Mouse (Mus musculus): Measurements from ENCODE around the gene Ino80e.

- TF ChIP-seq CTCF (IDR thresholded peaks at IDR 0.05; ENCODE audit: low read depth, low read length) (no peak), POLR2A (IDR thresholded peaks at IDR 0.05; ENCODE audit: extremely low read depth, insufficient read depth, low read length) (no peak)
These were observed 6.5 kb downstream of the Ino80e start for GRCm38 (mm10) chr7:126855641-126856040.

Data from liver, adult 2 months (tissue).